Mouse (Mus musculus) ES-Bruce4 (cell line): ENCODE results near the gene Sgip1.

ENCODE experiments used
- CTCF ChIP-seq: IDR thresholded peaks from one replicate; pipeline ENCODE4 v1.8.1; 2011; ENCODE audit warnings: low read depth, low read length
- EP300 ChIP-seq: IDR thresholded peaks from 2 replicates; pipeline ENCODE4 v1.6.1; 2011; ENCODE audit warnings: low read depth, low read length; ENCODE audit not compliant: insufficient read depth

GRCm38 (mm10) chr4:102834710-102835109 lies 93.6 kb downstream of the Sgip1 start:
- TF ChIP-seq CTCF: no peak
- no peak for TF ChIP-seq EP300
